In genomic region chr5:149128473-149128872, GRCm38 (mm10) we compare ENCODE assay signal across 23 mouse cellular contexts. TPM values are rescaled to one million over a fixed set of nuclear protein-coding genes. Genes with fewer than 3 reads are reported as not detected.
DNase-seq lines count a peak whose midpoint lies in the region; ATAC-seq and TF ChIP-seq lines count a peak whose summit lies in the region.
"Had no signal": no experiment of that assay in that cellular context is flagged by ENCODE, and none has a peak within 500 bp of the region (broad histone marks: within the 10 kb centered on the region; RNA-seq: fewer than 3 reads in every experiment).

No protein-coding gene starts in this region.

- no peaks in the 10 kb centered on the region for H3K36me3 ChIP-seq in lung, embryonic 14.5 days (ENCODE audit: insufficient read depth)
- H3K36me3 ChIP-seq in embryonic facial prominence, embryonic 15.5 days: no peaks in the 10 kb centered on the region
- H3K36me3 ChIP-seq in lung, postnatal 0 days (ENCODE audit: insufficient read depth, low read length): no peaks in the 10 kb centered on the region
- H3K36me3 ChIP-seq in hindbrain, embryonic 14.5 days (replicated peaks; ENCODE audit: control insufficient read depth, insufficient read depth): no peaks in the 10 kb centered on the region
- H3K36me3 ChIP-seq: heart, embryonic 15.5 days; limb, embryonic 13.5 days; midbrain, embryonic 10.5 days; neural tube, embryonic 15.5 days had no signal

- 42% methylated on average over 15 of the region's 15 CpGs for WGBS in lung, embryonic 14.5 days
- WGBS in embryonic facial prominence, embryonic 15.5 days: 74% methylated on average over 15 of the region's 15 CpGs
- WGBS in lung, postnatal 0 days: 61% methylated on average over 15 of the region's 15 CpGs
- WGBS in hindbrain, embryonic 14.5 days: 93% methylated on average over 15 of the region's 15 CpGs

- H3K9ac ChIP-seq in lung, embryonic 14.5 days: no peak overlapping the region
- no peak overlapping the region for H3K9ac ChIP-seq in embryonic facial prominence, embryonic 15.5 days
- no peak overlapping the region for H3K9ac ChIP-seq in lung, postnatal 0 days (replicated peaks; ENCODE audit: low read depth)
- H3K9ac ChIP-seq in hindbrain, embryonic 14.5 days: no peak overlapping the region
- H3K9ac ChIP-seq: heart, embryonic 15.5 days; limb, embryonic 13.5 days; liver, postnatal 0 days; neural tube, embryonic 15.5 days had no signal

- no peak for TF ChIP-seq EP300 in lung, postnatal 0 days (IDR thresholded peaks at IDR 0.05)

- H3K9me3 ChIP-seq in lung, embryonic 14.5 days (ENCODE audit: low read depth, low read length): no peaks in the 10 kb centered on the region
- H3K9me3 ChIP-seq in embryonic facial prominence, embryonic 15.5 days (replicated peaks): no peaks in the 10 kb centered on the region
- H3K9me3 ChIP-seq in lung, postnatal 0 days (ENCODE audit: low read length): no peaks in the 10 kb centered on the region
- no peaks in the 10 kb centered on the region for H3K9me3 ChIP-seq in hindbrain, embryonic 14.5 days (ENCODE audit: control insufficient read depth, low read length)
- H3K9me3 ChIP-seq: heart, embryonic 15.5 days; limb, embryonic 13.5 days; midbrain, embryonic 10.5 days; neural tube, embryonic 15.5 days had no signal

- peak; percentile 90 for ATAC-seq in lung, embryonic 14.5 days (ENCODE audit: insufficient read depth)
- no peak for ATAC-seq in embryonic facial prominence, embryonic 15.5 days (ENCODE audit: insufficient number of reproducible peaks, low FRiP score, low TSS enrichment, low read depth)
- peak; percentile 61 for ATAC-seq in lung, postnatal 0 days
- no peak for ATAC-seq in hindbrain, embryonic 14.5 days (ENCODE audit: low FRiP score)
- ATAC-seq: forebrain, embryonic 16.5 days; hindbrain, postnatal 0 days; liver, postnatal 0 days had no signal

- no peaks in the 10 kb centered on the region for H3K27me3 ChIP-seq in lung, embryonic 14.5 days (ENCODE audit: insufficient read depth, low read length)
- no peaks in the 10 kb centered on the region for H3K27me3 ChIP-seq in embryonic facial prominence, embryonic 15.5 days
- H3K27me3 ChIP-seq in lung, postnatal 0 days (replicated peaks; ENCODE audit: insufficient read depth, low read length): no peaks in the 10 kb centered on the region
- H3K27me3 ChIP-seq in hindbrain, embryonic 14.5 days (ENCODE audit: control insufficient read depth, insufficient read depth, low read length): no peaks in the 10 kb centered on the region
- H3K27me3 ChIP-seq: CH12.LX; heart, embryonic 15.5 days; limb, embryonic 13.5 days; neural tube, embryonic 15.5 days had no signal

- TF ChIP-seq CTCF in lung, embryonic 14.5 days (IDR thresholded peaks at IDR 0.05; ENCODE audit: low read depth): no peak
- no peak for TF ChIP-seq CTCF in lung, postnatal 0 days (IDR thresholded peaks at IDR 0.05)

- no peaks in the 10 kb centered on the region for H3K4me1 ChIP-seq in lung, embryonic 14.5 days (ENCODE audit: insufficient read depth)
- H3K4me1 ChIP-seq in embryonic facial prominence, embryonic 15.5 days: 0 out of 2 replicates have a peak, but pooled peaks cover 19% of the 10 kb centered on the region
- no peaks in the 10 kb centered on the region for H3K4me1 ChIP-seq in lung, postnatal 0 days (ENCODE audit: insufficient read depth, low read depth, low read length)
- H3K4me1 ChIP-seq in hindbrain, embryonic 14.5 days (replicated peaks; ENCODE audit: control insufficient read depth, insufficient read depth, low read length): no peaks in the 10 kb centered on the region
- H3K4me1 ChIP-seq: heart, embryonic 15.5 days; midbrain, embryonic 10.5 days had no signal

- H3K27ac ChIP-seq in lung, embryonic 14.5 days (ENCODE audit: low read depth): no peak overlapping the region
- 0 out of 2 replicates have a peak overlapping the region, but pooled peaks have one; percentile 63 for H3K27ac ChIP-seq in embryonic facial prominence, embryonic 15.5 days (replicated peaks)
- no peak overlapping the region for H3K27ac ChIP-seq in lung, postnatal 0 days (ENCODE audit: low read length)
- no peak overlapping the region for H3K27ac ChIP-seq in hindbrain, embryonic 14.5 days
- H3K27ac ChIP-seq: gastrocnemius, adult 2 months; heart, embryonic 15.5 days; hindbrain, postnatal 0 days; limb, embryonic 13.5 days; midbrain, embryonic 10.5 days; neural tube, embryonic 15.5 days had no signal

- H3K4me3 ChIP-seq in lung, embryonic 14.5 days (ENCODE audit: low read depth, low read length): no peak overlapping the region
- no peak overlapping the region for H3K4me3 ChIP-seq in embryonic facial prominence, embryonic 15.5 days (replicated peaks)
- no peak overlapping the region for H3K4me3 ChIP-seq in lung, postnatal 0 days (ENCODE audit: low read depth, low read length)
- no peak overlapping the region for H3K4me3 ChIP-seq in hindbrain, embryonic 14.5 days (replicated peaks; ENCODE audit: low read length)
- H3K4me3 ChIP-seq: erythroblast, embryonic 14.5 days; gastrocnemius, adult 2 months; heart, embryonic 15.5 days; limb, embryonic 13.5 days; midbrain, embryonic 10.5 days; neural tube, embryonic 15.5 days had no signal

- no peak overlapping the region for H3K4me2 ChIP-seq in lung, embryonic 14.5 days
- no peak overlapping the region for H3K4me2 ChIP-seq in embryonic facial prominence, embryonic 15.5 days (replicated peaks)
- no peak overlapping the region for H3K4me2 ChIP-seq in lung, postnatal 0 days (replicated peaks; ENCODE audit: low read depth, low read length)
- no peak overlapping the region for H3K4me2 ChIP-seq in hindbrain, embryonic 14.5 days (replicated peaks)
- H3K4me2 ChIP-seq: heart, embryonic 15.5 days; limb, embryonic 13.5 days; neural tube, embryonic 15.5 days had no signal

- intact Hi-C loops in gastrocnemius, postnatal 14 days (cut with DNase I; ENCODE audit: low total_unique reads): no loop called here

- DNase-seq in gastrocnemius, postnatal 14 days: peak; percentile 7
- DNase-seq in gastrocnemius, postnatal 10 days: no peak
- peak; percentile 78 for DNase-seq in lung, embryonic 14.5 days
- no peak for DNase-seq in lung, postnatal 14 days
- peak; percentile 64 for DNase-seq in lung, postnatal 0 days (ENCODE audit: low spot score)
- no peak for DNase-seq in cerebellum, adult 11 months
- no peak for DNase-seq in hindbrain, embryonic 14.5 days (ENCODE audit: low spot score)
- DNase-seq: adrenal gland, postnatal 14 days; cerebellum, postnatal 10 days; embryo, embryonic 11 days; gastrocnemius, adult 2 months; kidney, adult 18-20 months; liver, postnatal 0 days; right cerebral cortex, postnatal 4 days had no signal

RNA-seq across cellular contexts. Expression of gene Uspl1, which starts 55.7 kb away (rescaled TPM):
- total RNA-seq in gastrocnemius, postnatal 14 days (2021): 10 to 100 TPM; 18.9 to 20.4 TPM
- 10 to 100 TPM; 22.7 to 25.9 TPM for total RNA-seq in gastrocnemius, postnatal 10 days (2021)
- polyA plus RNA-seq in lung, embryonic 14.5 days (2014; fragmentation: Nextera tagmentation; extraction: Ambion mirVana): 48.7 and 49.7 TPM in 2 replicates
- polyA plus RNA-seq in embryonic facial prominence, embryonic 15.5 days (2015; fragmentation: Nextera tagmentation; extraction: Ambion mirVana): 36.0 and 36.2 TPM in 2 replicates
- 17.5 and 18.2 TPM in 2 replicates for polyA plus RNA-seq in lung, postnatal 0 days (2015; fragmentation: Nextera tagmentation; extraction: Ambion mirVana)
- polyA plus RNA-seq in hindbrain, embryonic 14.5 days (2014; fragmentation: Nextera tagmentation; extraction: Ambion mirVana): 65.7 and 67.0 TPM in 2 replicates

RNA-seq across cellular contexts. Expression of gene Hmgb1, which starts 55.8 kb away (rescaled TPM):
- 100 to 1,000 TPM; 125 to 131 TPM for total RNA-seq in gastrocnemius, postnatal 14 days (2021)
- 100 to 1,000 TPM; 176 to 183 TPM for total RNA-seq in gastrocnemius, postnatal 10 days (2021)
- polyA plus RNA-seq in lung, embryonic 14.5 days (2014; fragmentation: Nextera tagmentation; extraction: Ambion mirVana): 2,008 and 2,115 TPM in 2 replicates
- 1,034 and 1,068 TPM in 2 replicates for polyA plus RNA-seq in embryonic facial prominence, embryonic 15.5 days (2015; fragmentation: Nextera tagmentation; extraction: Ambion mirVana)
- 616 and 682 TPM in 2 replicates for polyA plus RNA-seq in lung, postnatal 0 days (2015; fragmentation: Nextera tagmentation; extraction: Ambion mirVana)
- 708 and 792 TPM in 2 replicates for polyA plus RNA-seq in hindbrain, embryonic 14.5 days (2014; fragmentation: Nextera tagmentation; extraction: Ambion mirVana)

Comparison
In these comparisons a context has a peak if more than half of its experiments do, and no peak if none do; other contexts are left out.
1. DNase-seq: peak in gastrocnemius, postnatal 14 days (single experiment), lung, embryonic 14.5 days (single experiment) and lung, postnatal 0 days (single experiment); none in gastrocnemius, postnatal 10 days (single experiment), lung, postnatal 14 days (single experiment), cerebellum, adult 11 months (single experiment) and hindbrain, embryonic 14.5 days (single experiment).
2. ATAC-seq: peak in lung, embryonic 14.5 days (single experiment) and lung, postnatal 0 days (single experiment); none in embryonic facial prominence, embryonic 15.5 days (single experiment) and hindbrain, embryonic 14.5 days (single experiment).